Mouse (Mus musculus) ES-Bruce4 (cell line): ENCODE measurements around the gene Gpc2. TPM values are rescaled to one million over a fixed set of nuclear protein-coding genes. Genes with fewer than 3 reads are reported as not detected.

Experiments
- H3K27ac ChIP-seq: 2 replicates; pipeline ENCODE4 v1.5.1; 2012; ENCODE audit warnings: low read length, inconsistent platforms; ENCODE audit not compliant: insufficient read depth
- H3K27me3 ChIP-seq: 2 replicates; pipeline ENCODE4 v1.6.1; 2012; ENCODE audit warnings: mild to moderate bottlenecking, low read length, inconsistent platforms; ENCODE audit not compliant: control insufficient read depth, poor library complexity, insufficient read depth, severe bottlenecking
- H3K36me3 ChIP-seq: 2 replicates; pipeline ENCODE4 v1.6.1; 2012; ENCODE audit warnings: inconsistent platforms, mild to moderate bottlenecking, low read length, moderate library complexity; ENCODE audit not compliant: control insufficient read depth, poor library complexity, insufficient read depth, severe bottlenecking
- H3K4me1 ChIP-seq: one replicate; pipeline ENCODE4 v1.8.1; 2011; ENCODE audit warnings: low read length; ENCODE audit not compliant: control insufficient read depth, insufficient read depth
- H3K4me3 ChIP-seq: 2 replicates; pipeline ENCODE4 v1.5.1; 2011; ENCODE audit warnings: low read depth, mild to moderate bottlenecking, low read length
- H3K9ac ChIP-seq: 2 replicates; pipeline ENCODE4 v1.6.1; 2012; ENCODE audit warnings: low read depth, mild to moderate bottlenecking, inconsistent platforms; ENCODE audit not compliant: poor library complexity, severe bottlenecking
- H3K9me3 ChIP-seq: replicated peaks from 2 replicates; pipeline ENCODE4 v1.6.1; 2012; ENCODE audit warnings: mild to moderate bottlenecking, low read length, inconsistent platforms; ENCODE audit not compliant: control insufficient read depth, poor library complexity, insufficient read depth, severe bottlenecking
- CTCF ChIP-seq: IDR thresholded peaks from one replicate; pipeline ENCODE4 v1.8.1; 2011; ENCODE audit warnings: low read depth, low read length
- EP300 ChIP-seq: IDR thresholded peaks from 2 replicates; pipeline ENCODE4 v1.6.1; 2011; ENCODE audit warnings: low read depth, low read length; ENCODE audit not compliant: insufficient read depth
- POLR2A ChIP-seq: IDR thresholded peaks from one replicate; pipeline ENCODE4 v1.8.1; 2011; ENCODE audit warnings: low read length; ENCODE audit not compliant: insufficient read depth
- polyA plus RNA-seq: library from polyadenylated mRNA; stranded (reverse); fragments of >200 nt; gene quantifications from 2 replicates; pipeline ENCODE4 v1.2.4, GENCODE M21; 2011; ENCODE audit warnings: low read depth; ENCODE audit not compliant: missing spikeins, insufficient read depth, insufficient read length

The Gpc2 gene
- polyA plus RNA-seq, 1 experiment = 14.6 TPM

- Histone ChIP-seq H3K9ac (no peak overlapping the region), H3K9me3 (no peaks in the 10 kb centered on the region), H3K36me3 (peaks cover 10% of the 10 kb centered on the region; the same call in 1 of the 2 replicates), H3K4me3 (no peak overlapping the region), H3K4me1 (no peaks in the 10 kb centered on the region), H3K27me3 (no peaks in the 10 kb centered on the region), H3K27ac (no peak overlapping the region)
- TF ChIP-seq EP300 (no peak), CTCF (no peak), POLR2A (no peak)
These were observed 19.8 kb downstream of the Gpc2 start for GRCm38 (mm10) chr5:138260051-138260450.

GRCm38 (mm10) chr5:138258993-138259392 lies 20.8 kb downstream of the Gpc2 start:
- Histone ChIP-seq H3K27me3 (no peaks in the 10 kb centered on the region), H3K9me3 (no peaks in the 10 kb centered on the region), H3K4me3 (no peak overlapping the region), H3K4me1 (no peaks in the 10 kb centered on the region), H3K9ac (no peak overlapping the region), H3K27ac (no peak overlapping the region), H3K36me3 (peaks cover 10% of the 10 kb centered on the region; the same call in 1 of the 2 replicates)
- TF ChIP-seq CTCF (no peak), POLR2A (no peak), EP300 (no peak)

- H3K27me3 ChIP-seq = no peaks in the 10 kb centered on the region
- H3K4me1 ChIP-seq = no peaks in the 10 kb centered on the region
- TF ChIP-seq POLR2A (no peak), CTCF (no peak), EP300 (no peak)
- no peak overlapping the region for H3K4me3 ChIP-seq
- no peak overlapping the region for H3K27ac ChIP-seq
- peaks cover 10% of the 10 kb centered on the region; the same call in 1 of the 2 replicates for H3K36me3 ChIP-seq
- H3K9ac ChIP-seq = no peak overlapping the region
- H3K9me3 ChIP-seq = no peaks in the 10 kb centered on the region
These were observed 21.3 kb downstream of the Gpc2 start for GRCm38 (mm10) chr5:138258542-138258941.

GRCm38 (mm10) chr5:138258078-138258477 lies 21.7 kb downstream of the Gpc2 start:
- Histone ChIP-seq H3K9ac (no peak overlapping the region), H3K9me3 (no peaks in the 10 kb centered on the region), H3K27ac (no peak overlapping the region), H3K4me3 (no peak overlapping the region), H3K4me1 (no peaks in the 10 kb centered on the region), H3K36me3 (peaks cover 10% of the 10 kb centered on the region; the same call in 1 of the 2 replicates), H3K27me3 (no peaks in the 10 kb centered on the region)
- no peak for TF ChIP-seq EP300
- TF ChIP-seq CTCF = no peak

- no peaks in the 10 kb centered on the region for H3K4me1 ChIP-seq
- no peak overlapping the region for H3K27ac ChIP-seq
- H3K9me3 ChIP-seq = no peaks in the 10 kb centered on the region
- no peak overlapping the region for H3K4me3 ChIP-seq
- H3K9ac ChIP-seq = no peak overlapping the region
- no peaks in the 10 kb centered on the region for H3K27me3 ChIP-seq
- peaks cover 10% of the 10 kb centered on the region; the same call in 1 of the 2 replicates for H3K36me3 ChIP-seq
- TF ChIP-seq EP300 (no peak), CTCF (no peak), POLR2A (no peak)
These were observed 22.2 kb downstream of the Gpc2 start for GRCm38 (mm10) chr5:138257585-138257978.

GRCm38 (mm10) chr5:138256966-138257584 lies 22.7 kb downstream of the Gpc2 start:
- Histone ChIP-seq H3K27me3 (no peaks in the 10 kb centered on the region), H3K9ac (no peak overlapping the region), H3K36me3 (peaks cover 10% of the 10 kb centered on the region; the same call in 1 of the 2 replicates), H3K4me1 (no peaks in the 10 kb centered on the region), H3K9me3 (no peaks in the 10 kb centered on the region), H3K4me3 (no peak overlapping the region), H3K27ac (no peak overlapping the region)
- TF ChIP-seq CTCF = no peak
- TF ChIP-seq EP300 = no peak
- no peak for TF ChIP-seq POLR2A
